In genomic region chr12:12488090-12488489, GRCm38 (mm10) we compare ENCODE assay signal across 19 mouse cellular contexts.
DNase-seq lines count a peak whose midpoint lies in the region; ATAC-seq and TF ChIP-seq lines count a peak whose summit lies in the region.
"Had no signal": no experiment of that assay in that cellular context is flagged by ENCODE, and none has a peak within 500 bp of the region (broad histone marks: within the 10 kb centered on the region; RNA-seq: fewer than 3 reads in every experiment).

No protein-coding gene starts in this region.

- no peak overlapping the region for H3K4me2 ChIP-seq in stomach, embryonic 14.5 days (replicated peaks; ENCODE audit: low read depth, low read length)
- H3K4me2 ChIP-seq in stomach, postnatal 0 days (replicated peaks; ENCODE audit: low read depth) = no peak overlapping the region
- H3K4me2 ChIP-seq in liver, embryonic 15.5 days = peak overlapping the region; percentile 49
- H3K4me2 ChIP-seq in hindbrain, embryonic 16.5 days (ENCODE audit: low read length) = no peak overlapping the region
- H3K4me2 ChIP-seq: forebrain, embryonic 13.5 days; heart, embryonic 15.5 days; lung, embryonic 14.5 days had no signal

- no peak for TF ChIP-seq CTCF in stomach, postnatal 0 days (IDR thresholded peaks at IDR 0.05; ENCODE audit: low read depth)

- peak; percentile 78 for DNase-seq in heart, embryonic 10.5 days (ENCODE audit: low spot score)
- no peak for DNase-seq in heart, postnatal 14 days
- no peak for DNase-seq in stomach, postnatal 0 days (ENCODE audit: low spot score)
- peak; percentile 6 for DNase-seq in yolk sac, embryonic 10.5 days (ENCODE audit: low spot score)
- DNase-seq in gastrocnemius, postnatal 4 days (ENCODE audit: low spot score in 2 of 2) = no peak
- DNase-seq: adrenal gland, postnatal 14 days; cerebellum, adult 9-10 months; gastrocnemius, postnatal 36 days; kidney, adult 11 months; kidney, postnatal 14 days; lung, embryonic 14.5 days; thymus, postnatal 4 days had no signal

- WGBS in heart, embryonic 10.5 days = 60% methylated on average over 1 of the region's 1 CpGs
- 86% methylated on average over 1 of the region's 1 CpGs for WGBS in stomach, embryonic 14.5 days
- WGBS in stomach, postnatal 0 days = 91% methylated on average over 1 of the region's 1 CpGs
- 20% methylated on average over 1 of the region's 1 CpGs for WGBS in liver, embryonic 15.5 days (ENCODE audit: insufficient replicate concordance)
- WGBS in hindbrain, embryonic 16.5 days = 72% methylated on average over 1 of the region's 1 CpGs

- TF ChIP-seq EP300 in stomach, postnatal 0 days (optimal IDR thresholded peaks at IDR 0.05) = no peak

- no peaks in the 10 kb centered on the region for H3K27me3 ChIP-seq in heart, embryonic 10.5 days (ENCODE audit: insufficient read depth, poor library complexity, severe bottlenecking)
- H3K27me3 ChIP-seq in stomach, embryonic 14.5 days (ENCODE audit: control insufficient read depth, insufficient read depth, low read length) = no peaks in the 10 kb centered on the region
- no peaks in the 10 kb centered on the region for H3K27me3 ChIP-seq in stomach, postnatal 0 days (ENCODE audit: control insufficient read depth, insufficient read depth, low read length)
- no peaks in the 10 kb centered on the region for H3K27me3 ChIP-seq in liver, embryonic 15.5 days
- no peaks in the 10 kb centered on the region for H3K27me3 ChIP-seq in hindbrain, embryonic 16.5 days (replicated peaks; ENCODE audit: control insufficient read depth, insufficient read depth, low read length)
- H3K27me3 ChIP-seq: forebrain, embryonic 13.5 days; heart, embryonic 15.5 days had no signal

- H3K4me1 ChIP-seq in heart, embryonic 10.5 days = no peaks in the 10 kb centered on the region
- H3K4me1 ChIP-seq in stomach, embryonic 14.5 days (ENCODE audit: control insufficient read depth, insufficient read depth, low read length) = no peaks in the 10 kb centered on the region
- no peaks in the 10 kb centered on the region for H3K4me1 ChIP-seq in stomach, postnatal 0 days (replicated peaks; ENCODE audit: control insufficient read depth, insufficient read depth)
- peaks cover 39% of the 10 kb centered on the region for H3K4me1 ChIP-seq in liver, embryonic 15.5 days (replicated peaks)
- H3K4me1 ChIP-seq in hindbrain, embryonic 16.5 days (ENCODE audit: control insufficient read depth, insufficient read depth, low read depth, low read length) = no peaks in the 10 kb centered on the region
- H3K4me1 ChIP-seq: forebrain, embryonic 13.5 days; heart, embryonic 15.5 days had no signal

- intact Hi-C loops in heart, postnatal 14 days (cut with DNase I) = no loop called here

- no peak overlapping the region for H3K27ac ChIP-seq in heart, embryonic 10.5 days
- no peak overlapping the region for H3K27ac ChIP-seq in stomach, embryonic 14.5 days (ENCODE audit: low read length)
- no peak overlapping the region for H3K27ac ChIP-seq in stomach, postnatal 0 days (replicated peaks)
- peak overlapping the region; percentile 71 for H3K27ac ChIP-seq in liver, embryonic 15.5 days (replicated peaks)
- H3K27ac ChIP-seq in hindbrain, embryonic 16.5 days (ENCODE audit: low read depth, low read length) = no peak overlapping the region
- H3K27ac ChIP-seq: forebrain, embryonic 13.5 days; heart, embryonic 15.5 days had no signal

- H3K36me3 ChIP-seq in heart, embryonic 10.5 days = no peaks in the 10 kb centered on the region
- no peaks in the 10 kb centered on the region for H3K36me3 ChIP-seq in stomach, embryonic 14.5 days (ENCODE audit: control insufficient read depth, insufficient read depth, low read length)
- H3K36me3 ChIP-seq in stomach, postnatal 0 days (ENCODE audit: control insufficient read depth, insufficient read depth, low read length) = no peaks in the 10 kb centered on the region
- no peaks in the 10 kb centered on the region for H3K36me3 ChIP-seq in liver, embryonic 15.5 days (replicated peaks)
- no peaks in the 10 kb centered on the region for H3K36me3 ChIP-seq in hindbrain, embryonic 16.5 days (ENCODE audit: control insufficient read depth, insufficient read depth, low read length)
- H3K36me3 ChIP-seq: G1E; heart, embryonic 15.5 days had no signal

- H3K4me3 ChIP-seq in heart, embryonic 10.5 days = no peak overlapping the region
- H3K4me3 ChIP-seq in stomach, embryonic 14.5 days (ENCODE audit: low read depth, low read length) = no peak overlapping the region
- H3K4me3 ChIP-seq in stomach, postnatal 0 days (ENCODE audit: low read depth, low read length) = no peak overlapping the region
- no peak overlapping the region for H3K4me3 ChIP-seq in liver, embryonic 15.5 days (replicated peaks)
- no peak overlapping the region for H3K4me3 ChIP-seq in hindbrain, embryonic 16.5 days (ENCODE audit: low read length)
- H3K4me3 ChIP-seq: forebrain, embryonic 13.5 days; heart, embryonic 15.5 days had no signal

- H3K9ac ChIP-seq in stomach, embryonic 14.5 days (replicated peaks; ENCODE audit: low read depth, low read length) = no peak overlapping the region
- no peak overlapping the region for H3K9ac ChIP-seq in stomach, postnatal 0 days (ENCODE audit: low read length)
- H3K9ac ChIP-seq in liver, embryonic 15.5 days = no peak overlapping the region
- no peak overlapping the region for H3K9ac ChIP-seq in hindbrain, embryonic 16.5 days (ENCODE audit: low read depth, low read length)
- H3K9ac ChIP-seq: forebrain, embryonic 13.5 days; heart, embryonic 15.5 days; lung, embryonic 14.5 days had no signal

- ATAC-seq in stomach, embryonic 14.5 days (ENCODE audit: insufficient number of reproducible peaks, insufficient read depth, low FRiP score, low read depth) = peak; percentile 72; the same call in 1 of the 2 replicates
- ATAC-seq in stomach, postnatal 0 days (ENCODE audit: low FRiP score, low TSS enrichment) = no peak
- ATAC-seq in liver, embryonic 15.5 days (ENCODE audit: insufficient read depth) = peak; percentile 99
- no peak for ATAC-seq in hindbrain, embryonic 16.5 days
- ATAC-seq: CD4-positive, CD25-positive, alpha-beta regulatory T cell, adult 4 months; forebrain, embryonic 13.5 days had no signal

- H3K9me3 ChIP-seq in heart, embryonic 10.5 days = no peaks in the 10 kb centered on the region
- no peaks in the 10 kb centered on the region for H3K9me3 ChIP-seq in stomach, embryonic 14.5 days (ENCODE audit: control insufficient read depth, low read depth, low read length)
- no peaks in the 10 kb centered on the region for H3K9me3 ChIP-seq in stomach, postnatal 0 days (ENCODE audit: control insufficient read depth, low read length)
- no peaks in the 10 kb centered on the region for H3K9me3 ChIP-seq in liver, embryonic 15.5 days (replicated peaks)
- H3K9me3 ChIP-seq in hindbrain, embryonic 16.5 days (ENCODE audit: control insufficient read depth, low read length) = no peaks in the 10 kb centered on the region
- H3K9me3 ChIP-seq: forebrain, embryonic 13.5 days; G1E; heart, embryonic 15.5 days had no signal

Comparison
In these comparisons a context has a peak if more than half of its experiments do, and no peak if none do; other contexts are left out.
1. DNase-seq: peak in heart, embryonic 10.5 days (single experiment) and yolk sac, embryonic 10.5 days (single experiment); none in heart, postnatal 14 days (0 of 2), stomach, postnatal 0 days (single experiment) and gastrocnemius, postnatal 4 days (0 of 2).
2. ATAC-seq: peak in stomach, embryonic 14.5 days (single experiment) and liver, embryonic 15.5 days (single experiment); none in stomach, postnatal 0 days (single experiment) and hindbrain, embryonic 16.5 days (single experiment).